Mouse (Mus musculus) cortical plate, adult 2 months (tissue): ENCODE results near the gene Rhob.
"Not testable (repeated sequence)": the region's sequence is repeated elsewhere in the genome, so short reads cannot be mapped to it uniquely, and the experiment has no call there.

Experiments used
- CTCF ChIP-seq: fragments of 200-500 bp; IDR thresholded peaks from 2 replicates; pipeline ENCODE4 v1.5.1; 2011; ENCODE audit warnings: mild to moderate bottlenecking, control low read depth, low read length; ENCODE audit not compliant: insufficient read depth; ENCODE audit errors: extremely low read depth
- POLR2A ChIP-seq: fragments of 200-500 bp; IDR thresholded peaks from 2 replicates; pipeline ENCODE4 v1.6.1; 2011; ENCODE audit warnings: mild to moderate bottlenecking, low read length, control low read depth; ENCODE audit not compliant: insufficient read depth; ENCODE audit errors: extremely low read depth

DNA sequence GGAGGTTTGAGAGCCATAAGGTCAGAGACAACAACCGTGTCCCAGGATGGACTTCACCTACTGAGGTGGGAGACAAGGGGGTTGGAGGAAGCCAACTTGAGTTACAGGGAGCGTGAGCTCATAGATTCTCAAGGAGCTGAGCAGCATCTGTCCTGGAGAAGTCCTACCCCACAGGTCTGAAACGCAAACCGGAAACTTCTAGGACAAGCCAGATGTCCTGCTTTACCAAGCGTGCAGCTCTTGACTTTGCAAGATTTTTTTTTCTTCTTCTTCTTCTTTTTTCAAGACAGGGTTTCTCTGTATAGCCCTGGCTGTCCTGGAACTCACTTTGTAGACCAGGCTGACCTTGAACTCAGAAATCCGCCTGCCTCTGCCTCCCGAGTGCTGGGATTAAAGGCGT lies 38.2 kb downstream of the Rhob start:
- not testable (repeated sequence) for TF ChIP-seq CTCF, POLR2A
